Mouse (Mus musculus) spleen, adult 2 months (tissue): Measurements from ENCODE around the gene Fignl1. TPM values are rescaled to one million over a fixed set of nuclear protein-coding genes. Genes with fewer than 3 reads are reported as not detected.

Experiments
- DNase-seq, 2 experiments: peaks; one replicate each; pipeline versions ENCODE4 v3.0.0 to v3.0.0-alpha.2; 2012 to 2021; ENCODE audit warnings: low spot score in 2 of 2, low read depth in 1 of 2
- H3K27ac ChIP-seq: fragments of 200-500 bp; 2 replicates; pipeline ENCODE4 v1.5.1; 2012; ENCODE audit warnings: low read length, inconsistent platforms; ENCODE audit not compliant: insufficient read depth
- H3K27me3 ChIP-seq: fragments of 200-500 bp; 2 replicates; pipeline ENCODE4 v1.6.1; 2012; ENCODE audit warnings: mild to moderate bottlenecking, moderate library complexity, low read length, inconsistent platforms; ENCODE audit not compliant: control insufficient read depth, insufficient read depth
- H3K36me3 ChIP-seq: fragments of 200-500 bp; 2 replicates; pipeline ENCODE4 v1.6.1; 2012; ENCODE audit warnings: mild to moderate bottlenecking, low read length, inconsistent platforms; ENCODE audit not compliant: control insufficient read depth, insufficient read depth
- H3K4me1 ChIP-seq: fragments of 200-500 bp; 2 replicates; pipeline ENCODE4 v1.6.1; 2011; ENCODE audit warnings: inconsistent platforms; ENCODE audit not compliant: control insufficient read depth, insufficient read depth, insufficient read length
- H3K4me3 ChIP-seq: fragments of 200-500 bp; 2 replicates; pipeline ENCODE4 v1.5.1; 2011; ENCODE audit warnings: mild to moderate bottlenecking, inconsistent platforms; ENCODE audit not compliant: insufficient read depth, insufficient read length; ENCODE audit errors: extremely low read depth
- CTCF ChIP-seq: fragments of 200-500 bp; IDR thresholded peaks from 2 replicates; pipeline ENCODE4 v1.5.1; 2011; ENCODE audit warnings: mild to moderate bottlenecking, inconsistent platforms; ENCODE audit not compliant: insufficient read depth, insufficient read length, insufficient replicate concordance; ENCODE audit errors: extremely low read depth
- POLR2A ChIP-seq: fragments of 200-500 bp; IDR thresholded peaks from 2 replicates; pipeline ENCODE4 v1.6.1; 2011; ENCODE audit warnings: low read depth, low read length, inconsistent platforms
- WGBS: fragments of 180-500 bp; shearing (Covaris S2); methylation state at CpG from one replicate; pipeline ENCODE4 v1.1.7; 2018; 5-methylcytosine and 5-hydroxymethylcytosine counted together
- polyA plus RNA-seq: library from polyadenylated mRNA; depleted of rRNA; stranded (reverse); fragments of >200 nt; gene quantifications from 2 replicates; pipeline ENCODE4 v1.2.3, GENCODE M21; 2012

Gene Fignl1
- polyA plus RNA-seq, 1 experiment: 4.0 TPM

- 92% methylated on average over 2 of the region's 2 CpGs for WGBS
- Histone ChIP-seq H3K27ac (no peak overlapping the region), H3K4me1 (peaks cover 3% of the 10 kb centered on the region; the same call in 1 of the 2 replicates), H3K36me3 (no peaks in the 10 kb centered on the region), H3K4me3 (no peak overlapping the region), H3K27me3 (no peaks in the 10 kb centered on the region)
- no peak for TF ChIP-seq POLR2A
- no peak for TF ChIP-seq CTCF
- no peak for DNase-seq
Observed at GRCm38 (mm10) chr11:11840746-11841145, 32.0 kb upstream of the Fignl1 start.

GRCm38 (mm10) chr11:11839874-11840273 lies 31.1 kb upstream of the Fignl1 start:
- WGBS: 85% methylated on average over 7 of the region's 7 CpGs
- H3K27ac ChIP-seq: no peak overlapping the region
- H3K36me3 ChIP-seq: no peaks in the 10 kb centered on the region
- H3K4me3 ChIP-seq: no peak overlapping the region
- no peak for TF ChIP-seq CTCF
- no peak for TF ChIP-seq POLR2A
- H3K4me1 ChIP-seq: peaks cover 3% of the 10 kb centered on the region; the same call in 1 of the 2 replicates
- H3K27me3 ChIP-seq: no peaks in the 10 kb centered on the region
- no peak for DNase-seq

GRCm38 (mm10) chr11:11837384-11837783 lies 28.6 kb upstream of the Fignl1 start:
- Histone ChIP-seq H3K36me3 (no peaks in the 10 kb centered on the region), H3K27ac (no peak overlapping the region), H3K4me3 (no peak overlapping the region), H3K4me1 (peaks cover 3% of the 10 kb centered on the region; the same call in 1 of the 2 replicates), H3K27me3 (no peaks in the 10 kb centered on the region)
- WGBS: 83% methylated on average over 5 of the region's 5 CpGs
- TF ChIP-seq CTCF (no peak), POLR2A (no peak)
- DNase-seq: no peak

GRCm38 (mm10) chr11:11836713-11837370 lies 28.1 kb upstream of the Fignl1 start:
- Histone ChIP-seq H3K4me1 (peaks cover 3% of the 10 kb centered on the region; the same call in 1 of the 2 replicates), H3K27me3 (no peaks in the 10 kb centered on the region), H3K27ac (no peak overlapping the region; the same call in 1 of the 2 replicates), H3K36me3 (no peaks in the 10 kb centered on the region), H3K4me3 (peak overlapping the region; percentile 36)
- TF ChIP-seq CTCF (no peak), POLR2A (no peak)
- DNase-seq: no peak
- WGBS: 10% methylated on average over 18 of the region's 18 CpGs

- H3K4me3 ChIP-seq: 0 out of 2 replicates have a peak overlapping the region, but pooled peaks have one; percentile 36
- no peaks in the 10 kb centered on the region for H3K36me3 ChIP-seq
- no peak for TF ChIP-seq POLR2A
- TF ChIP-seq CTCF: no peak
- 49% methylated on average over 8 of the region's 8 CpGs for WGBS
- H3K27ac ChIP-seq: no peak overlapping the region
- peaks cover 3% of the 10 kb centered on the region; the same call in 1 of the 2 replicates for H3K4me1 ChIP-seq
- no peak for DNase-seq
- no peaks in the 10 kb centered on the region for H3K27me3 ChIP-seq
Observed at GRCm38 (mm10) chr11:11836262-11836661, 27.5 kb upstream of the Fignl1 start.

GRCm38 (mm10) chr11:11835791-11836190 lies 27.0 kb upstream of the Fignl1 start:
- TF ChIP-seq CTCF (no peak), POLR2A (no peak)
- H3K27me3 ChIP-seq: no peaks in the 10 kb centered on the region
- peaks cover 3% of the 10 kb centered on the region; the same call in 1 of the 2 replicates for H3K4me1 ChIP-seq
- H3K4me3 ChIP-seq: no peak overlapping the region
- no peak overlapping the region for H3K27ac ChIP-seq
- no peak for DNase-seq
- 88% methylated on average over 4 of the region's 4 CpGs for WGBS
- H3K36me3 ChIP-seq: no peaks in the 10 kb centered on the region

- DNase-seq: no peak
- H3K4me3 ChIP-seq: no peak overlapping the region
- no peaks in the 10 kb centered on the region for H3K36me3 ChIP-seq
- no peak overlapping the region for H3K27ac ChIP-seq
- WGBS: 78% methylated on average over 6 of the region's 6 CpGs
- peaks cover 3% of the 10 kb centered on the region; the same call in 1 of the 2 replicates for H3K4me1 ChIP-seq
- TF ChIP-seq CTCF (no peak), POLR2A (no peak)
- no peaks in the 10 kb centered on the region for H3K27me3 ChIP-seq
Observed at GRCm38 (mm10) chr11:11835361-11835760, 26.6 kb upstream of the Fignl1 start.

GRCm38 (mm10) chr11:11833100-11833499 lies 24.3 kb upstream of the Fignl1 start:
- WGBS: 51% methylated on average over 8 of the region's 8 CpGs
- no peak for DNase-seq
- no peak overlapping the region for H3K27ac ChIP-seq
- H3K4me1 ChIP-seq: peaks cover 3% of the 10 kb centered on the region; the same call in 1 of the 2 replicates
- H3K4me3 ChIP-seq: no peak overlapping the region
- H3K36me3 ChIP-seq: no peaks in the 10 kb centered on the region
- no peaks in the 10 kb centered on the region for H3K27me3 ChIP-seq
- no peak for TF ChIP-seq CTCF
- TF ChIP-seq POLR2A: no peak
